Mouse (Mus musculus) megakaryocyte, embryonic 14.5 days (primary cell): ENCODE results near the gene Pfdn4. TPM values are rescaled to one million over a fixed set of nuclear protein-coding genes. Genes with fewer than 3 reads are reported as not detected.

Source experiments
- H3K27me3 ChIP-seq: replicated peaks from 2 replicates; pipeline ENCODE3; 2012; ENCODE audit warnings: inconsistent platforms
- H3K36me3 ChIP-seq: replicated peaks from 2 replicates; pipeline ENCODE3; 2012; ENCODE audit warnings: low read length, inconsistent platforms, mixed read lengths
- H3K4me1 ChIP-seq: 2 replicates; pipeline ENCODE4 v1.6.1; 2012; ENCODE audit warnings: inconsistent platforms
- H3K4me3 ChIP-seq: replicated peaks from 2 replicates; pipeline ENCODE3; 2012; ENCODE audit warnings: moderate library complexity, mild to moderate bottlenecking, inconsistent platforms
- H3K9me3 ChIP-seq: 2 replicates; pipeline ENCODE4 v1.6.1; 2012; ENCODE audit warnings: inconsistent platforms
- FLI1 ChIP-seq: IDR thresholded peaks from 2 replicates; pipeline ENCODE4 v1.6.1; 2012; ENCODE audit warnings: low read length, inconsistent platforms, mixed read lengths
- GATA1 ChIP-seq: IDR thresholded peaks from 3 replicates; pipeline ENCODE4 v1.6.1; 2012; ENCODE audit warnings: mixed read lengths, low read length, inconsistent platforms, borderline replicate concordance
- polyA plus RNA-seq: library from polyadenylated mRNA; stranded (reverse); fragments of >175 nt; gene quantifications from 2 replicates; pipeline ENCODE4 v1.2.3, GENCODE M21; 2012; ENCODE audit warnings: low replicate concordance; ENCODE audit not compliant: insufficient read depth

The Pfdn4 gene
- polyA plus RNA-seq, 1 experiment, result 3.5 TPM

DNA sequence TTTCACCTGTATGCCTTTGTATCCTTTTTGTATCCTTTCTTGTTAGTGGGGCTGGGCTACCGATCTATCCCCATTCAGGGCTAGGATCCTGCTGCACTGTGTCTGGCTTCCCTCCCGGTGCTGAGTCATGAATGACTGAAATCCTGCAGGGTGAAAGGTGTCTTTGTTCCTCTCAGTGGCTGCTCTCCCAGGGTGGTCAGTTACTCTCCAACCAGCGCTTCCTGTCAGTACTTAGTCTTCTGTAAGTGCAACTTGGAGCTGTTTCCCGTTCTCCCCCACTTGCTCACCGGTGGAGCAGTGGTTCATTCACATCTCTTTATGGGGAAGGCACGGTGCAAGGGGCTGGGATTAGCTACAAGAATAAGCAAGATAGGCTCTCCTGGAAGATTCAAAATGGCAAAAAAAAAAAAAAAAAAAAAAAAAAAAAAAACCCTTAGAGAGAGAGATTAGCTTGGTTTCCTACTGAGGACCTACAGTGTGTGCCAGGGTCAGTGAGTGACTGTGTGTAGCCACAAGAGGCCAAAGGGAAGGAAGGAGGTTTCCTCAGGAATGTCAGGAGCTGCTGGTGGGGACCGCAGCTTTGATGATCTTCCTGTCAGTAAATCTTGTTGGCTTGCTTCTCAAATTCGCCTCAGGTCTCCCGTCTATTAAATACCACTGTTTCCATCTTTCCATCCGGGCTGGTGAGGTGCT lies 26.5 kb upstream of the Pfdn4 start:
- TF ChIP-seq FLI1 (no peak), GATA1 (no peak)

DNA sequence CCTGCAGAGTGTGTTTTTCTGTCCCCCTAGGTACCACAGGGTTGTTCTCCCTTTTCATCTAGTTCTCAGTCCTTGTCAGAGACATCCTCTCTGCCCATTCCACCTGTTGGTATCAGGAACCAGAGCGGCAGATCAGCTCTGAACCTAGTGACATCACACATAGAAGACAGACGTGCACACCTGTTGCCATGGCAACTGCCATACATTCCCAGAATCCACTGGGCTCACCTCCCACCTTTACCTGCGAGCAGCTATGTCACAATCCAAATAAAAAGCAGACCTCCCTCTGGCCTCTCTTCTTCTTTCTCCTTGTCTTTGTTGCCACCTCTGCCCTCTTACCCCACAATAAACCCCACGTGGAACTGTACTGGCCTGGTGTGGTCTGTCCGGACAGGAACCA lies 25.6 kb upstream of the Pfdn4 start:
- H3K36me3 ChIP-seq, result no peaks in the 10 kb centered on the region
- H3K4me1 ChIP-seq, result peaks cover 18% of the 10 kb centered on the region
- H3K9me3 ChIP-seq, result peaks cover 23% of the 10 kb centered on the region
- no peak overlapping the region for H3K4me3 ChIP-seq
- no peak for TF ChIP-seq FLI1
- TF ChIP-seq GATA1, result no peak
- peaks cover 58% of the 10 kb centered on the region for H3K27me3 ChIP-seq

More for the DNA sequence above, 26.5 kb upstream of the Pfdn4 start:
- no peaks in the 10 kb centered on the region for H3K36me3 ChIP-seq
- peaks cover 23% of the 10 kb centered on the region for H3K9me3 ChIP-seq
- peaks cover 18% of the 10 kb centered on the region for H3K4me1 ChIP-seq
- no peak overlapping the region for H3K4me3 ChIP-seq
- peaks cover 58% of the 10 kb centered on the region for H3K27me3 ChIP-seq

DNA sequence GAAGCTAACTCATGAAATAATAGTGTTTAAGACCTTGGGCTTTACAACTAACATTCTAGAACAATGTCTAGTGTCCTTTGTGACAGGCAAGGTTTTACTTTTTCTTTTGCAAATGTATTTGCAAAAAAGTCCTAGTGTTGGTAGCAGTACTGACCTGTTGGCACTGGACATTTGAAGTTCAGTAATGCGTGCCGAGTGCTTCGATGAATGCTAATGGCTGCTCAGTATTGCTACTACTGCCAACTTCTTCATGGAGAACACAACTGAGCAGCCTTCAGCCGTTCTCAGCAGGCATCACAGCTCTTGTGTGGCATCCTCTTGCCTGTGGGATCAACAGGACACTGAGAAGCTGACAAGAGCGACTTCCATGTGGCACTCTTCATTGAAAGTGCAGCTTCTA lies 22.1 kb upstream of the Pfdn4 start:
- Histone ChIP-seq H3K4me3 (no peak overlapping the region), H3K27me3 (peaks cover 51% of the 10 kb centered on the region), H3K36me3 (no peaks in the 10 kb centered on the region), H3K9me3 (peaks cover 21% of the 10 kb centered on the region), H3K4me1 (peaks cover 16% of the 10 kb centered on the region)
- TF ChIP-seq GATA1, result no peak
- no peak for TF ChIP-seq FLI1

DNA sequence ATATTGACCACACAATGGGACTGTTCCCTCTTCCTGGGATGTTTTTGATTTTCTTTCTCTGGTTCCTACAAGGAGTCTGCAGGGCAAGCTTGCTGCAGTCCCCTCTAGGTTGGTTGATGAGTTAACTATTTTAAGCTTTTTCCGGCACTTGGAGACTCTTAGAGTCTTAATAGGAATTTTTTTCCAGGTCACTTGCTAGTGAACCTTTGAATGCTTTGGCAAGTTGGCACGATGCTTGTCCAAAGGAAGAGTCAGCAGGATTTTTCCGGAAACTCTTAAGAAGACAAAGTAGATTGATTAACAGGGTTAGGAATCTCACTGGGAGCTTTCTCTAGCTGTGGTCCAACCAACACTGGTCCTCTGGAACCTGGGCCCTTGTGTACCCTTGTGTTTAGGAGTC lies 21.1 kb upstream of the Pfdn4 start:
- H3K4me3 ChIP-seq, result no peak overlapping the region
- no peaks in the 10 kb centered on the region for H3K36me3 ChIP-seq
- H3K4me1 ChIP-seq, result peaks cover 6% of the 10 kb centered on the region
- TF ChIP-seq FLI1, result no peak
- TF ChIP-seq GATA1, result no peak
- H3K27me3 ChIP-seq, result peaks cover 49% of the 10 kb centered on the region
- H3K9me3 ChIP-seq, result peaks cover 21% of the 10 kb centered on the region

DNA sequence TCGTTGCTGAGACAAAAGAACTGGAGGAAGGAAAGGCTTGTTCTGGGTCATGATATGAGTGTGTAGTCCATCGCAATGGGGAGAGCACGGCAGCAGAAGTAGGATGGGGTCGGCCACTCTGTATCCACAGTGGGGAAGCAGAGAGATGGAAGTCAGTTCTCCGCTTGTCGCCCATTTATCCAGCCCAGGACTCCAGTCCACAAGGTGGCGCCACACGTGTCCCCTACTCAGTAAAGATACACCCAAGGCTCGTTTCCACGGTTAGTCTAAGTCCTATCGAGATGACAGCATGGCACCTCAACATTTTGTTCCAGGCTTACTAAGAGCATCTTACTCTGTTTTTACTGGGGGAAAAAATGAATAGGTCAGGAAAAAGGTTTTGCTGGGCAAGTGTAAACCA lies 20.0 kb upstream of the Pfdn4 start:
- H3K9me3 ChIP-seq, result peaks cover 25% of the 10 kb centered on the region

DNA sequence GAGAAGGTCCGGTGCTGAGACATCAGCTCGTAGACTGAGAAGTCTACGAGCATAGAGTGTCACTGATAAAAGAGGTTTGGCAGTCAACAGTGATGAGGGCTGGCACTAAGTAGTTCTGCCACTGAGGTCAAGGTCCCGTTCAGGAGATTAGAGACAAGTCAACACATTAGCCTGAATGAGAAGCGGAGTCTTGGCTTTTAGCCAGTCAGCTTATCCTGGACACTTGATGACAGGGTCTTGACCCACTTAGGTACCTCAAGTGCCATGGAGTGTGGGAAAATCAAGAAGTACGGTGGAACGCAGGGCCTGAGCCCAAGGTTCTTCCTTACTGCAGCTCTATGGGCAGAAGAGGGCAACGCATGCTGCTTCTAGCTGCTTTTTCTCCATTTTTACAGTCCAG lies 19.6 kb upstream of the Pfdn4 start:
- no peaks in the 10 kb centered on the region for H3K36me3 ChIP-seq
- H3K27me3 ChIP-seq, result peaks cover 45% of the 10 kb centered on the region
- H3K4me3 ChIP-seq, result no peak overlapping the region
- no peaks in the 10 kb centered on the region for H3K4me1 ChIP-seq
- H3K9me3 ChIP-seq, result peaks cover 25% of the 10 kb centered on the region
- TF ChIP-seq FLI1 (no peak), GATA1 (no peak)

More for the DNA sequence above, 20.0 kb upstream of the Pfdn4 start:
- TF ChIP-seq GATA1 (no peak), FLI1 (no peak)
- H3K36me3 ChIP-seq, result no peaks in the 10 kb centered on the region
- no peak overlapping the region for H3K4me3 ChIP-seq
- H3K27me3 ChIP-seq, result peaks cover 49% of the 10 kb centered on the region
- H3K4me1 ChIP-seq, result no peaks in the 10 kb centered on the region

DNA sequence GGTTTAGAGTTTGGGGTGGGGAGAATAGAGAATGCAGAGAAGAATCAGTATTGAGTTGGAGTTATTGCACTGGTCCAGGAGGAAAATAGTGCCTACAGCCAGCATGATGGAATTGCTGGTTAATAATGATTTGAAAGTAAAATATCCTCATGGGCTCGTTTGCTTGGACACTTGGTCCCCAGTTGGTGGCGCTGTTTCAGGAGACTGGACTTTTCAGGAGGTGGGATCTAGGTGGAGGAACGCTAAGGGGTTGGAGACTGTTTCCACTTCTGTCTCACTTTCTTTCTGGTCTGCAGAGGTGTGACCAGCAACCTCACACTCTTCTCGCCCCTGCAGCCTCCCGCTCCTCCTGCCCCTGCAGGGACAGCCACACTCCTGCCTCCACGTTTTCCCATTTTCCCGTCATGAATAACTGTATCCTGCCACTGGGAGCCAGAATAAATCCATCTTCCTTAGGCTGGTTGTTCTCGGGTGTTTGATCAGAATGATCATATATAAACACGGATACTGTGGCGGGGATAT lies 14.1 kb upstream of the Pfdn4 start:
- no peaks in the 10 kb centered on the region for H3K36me3 ChIP-seq
- H3K4me3 ChIP-seq, result no peak overlapping the region
- H3K27me3 ChIP-seq, result peaks cover 43% of the 10 kb centered on the region
- TF ChIP-seq FLI1 (no peak), GATA1 (no peak)
- H3K4me1 ChIP-seq, result no peaks in the 10 kb centered on the region
- 0 out of 2 replicates have a peak, but pooled peaks cover 4% of the 10 kb centered on the region for H3K9me3 ChIP-seq

DNA sequence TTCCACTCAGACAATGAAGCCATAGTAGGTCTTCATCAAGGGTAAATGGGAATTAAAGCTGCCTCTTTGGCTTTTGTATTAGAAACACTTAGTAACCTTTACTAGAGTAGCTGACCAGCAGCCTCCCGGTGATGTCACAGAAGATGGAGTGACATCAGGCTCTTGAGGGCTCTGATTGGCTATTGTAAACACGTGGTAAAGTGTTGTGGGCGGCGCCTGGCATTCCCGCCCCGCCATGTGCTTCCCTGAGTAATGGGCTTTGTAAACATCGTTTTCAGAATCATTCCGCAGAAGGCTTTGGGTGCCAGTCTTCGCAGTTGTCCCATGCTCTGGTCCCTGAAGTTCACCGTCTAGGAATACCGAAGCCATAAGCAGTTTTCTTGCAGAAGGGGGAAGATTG lies 12.3 kb upstream of the Pfdn4 start:
- Histone ChIP-seq H3K4me3 (no peak overlapping the region), H3K27me3 (peaks cover 53% of the 10 kb centered on the region), H3K36me3 (no peaks in the 10 kb centered on the region), H3K4me1 (peaks cover 2% of the 10 kb centered on the region; the same call in 1 of the 2 replicates), H3K9me3 (0 out of 2 replicates have a peak, but pooled peaks cover 4% of the 10 kb centered on the region)
- no peak for TF ChIP-seq GATA1
- no peak for TF ChIP-seq FLI1

DNA sequence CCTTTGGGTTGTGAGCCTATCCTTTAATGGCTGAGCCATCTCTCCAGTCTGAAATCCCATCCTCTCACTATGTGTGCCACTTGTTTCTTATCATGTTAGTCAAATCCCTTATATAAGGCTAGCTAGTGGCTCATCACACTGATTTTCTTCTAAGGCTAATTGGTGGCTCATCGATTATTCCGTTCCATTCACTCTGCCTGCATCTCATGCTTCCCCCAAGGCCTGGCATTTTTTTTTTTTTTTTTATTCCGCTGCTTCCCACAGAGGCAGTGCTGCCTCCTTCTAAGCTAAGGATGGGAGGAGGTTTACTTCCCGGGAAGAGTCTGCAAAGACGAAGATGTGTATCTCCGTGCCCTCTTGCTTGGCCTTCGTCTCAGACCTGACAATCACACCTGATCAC lies 9.0 kb upstream of the Pfdn4 start:
- Histone ChIP-seq H3K4me1 (peaks cover 4% of the 10 kb centered on the region; the same call in 1 of the 2 replicates), H3K4me3 (no peak overlapping the region), H3K27me3 (peaks cover 57% of the 10 kb centered on the region), H3K9me3 (no peaks in the 10 kb centered on the region), H3K36me3 (no peaks in the 10 kb centered on the region)
- no peak for TF ChIP-seq FLI1
- no peak for TF ChIP-seq GATA1

DNA sequence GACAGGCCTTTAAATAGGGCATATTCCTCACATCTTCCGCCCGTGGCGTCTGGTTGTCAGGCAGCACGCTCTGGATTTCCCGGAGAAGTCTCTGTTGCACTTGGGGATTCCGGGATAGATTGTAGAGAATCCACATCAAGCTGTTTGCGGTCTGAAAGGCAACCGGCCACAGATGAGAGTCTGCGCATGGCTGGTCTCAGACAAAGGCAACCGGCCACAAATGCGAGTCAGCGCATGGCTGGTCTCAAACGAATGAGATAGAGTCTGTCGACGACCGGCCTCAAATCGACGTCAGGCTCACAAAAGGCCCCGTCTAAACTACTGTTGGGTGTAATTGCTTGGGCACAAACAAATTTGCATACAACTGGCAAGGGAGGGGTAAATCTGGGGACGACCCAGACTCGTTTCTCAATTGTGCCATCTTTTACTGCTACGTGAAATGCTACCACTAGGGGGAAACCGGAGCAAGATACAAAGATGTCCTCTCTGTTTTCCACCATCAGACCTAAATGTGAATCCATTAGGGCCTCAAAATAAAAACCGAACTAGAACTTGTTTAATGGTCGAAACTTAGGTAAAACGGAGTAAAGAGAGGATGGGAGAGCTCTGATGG lies 8.2 kb upstream of the Pfdn4 start:
- Histone ChIP-seq H3K4me1 (peaks cover 4% of the 10 kb centered on the region; the same call in 1 of the 2 replicates), H3K4me3 (no peak overlapping the region), H3K27me3 (peaks cover 59% of the 10 kb centered on the region), H3K9me3 (no peaks in the 10 kb centered on the region), H3K36me3 (no peaks in the 10 kb centered on the region)
- TF ChIP-seq GATA1 (no peak), FLI1 (no peak)
